Mouse (Mus musculus): Measurements from ENCODE around the gene Thsd1. TPM values are rescaled to one million over a fixed set of nuclear protein-coding genes. Genes with fewer than 3 reads are reported as not detected.

Thsd1 gene
- polyA plus RNA-seq, 1 experiment = 5.2 TPM

DNA sequence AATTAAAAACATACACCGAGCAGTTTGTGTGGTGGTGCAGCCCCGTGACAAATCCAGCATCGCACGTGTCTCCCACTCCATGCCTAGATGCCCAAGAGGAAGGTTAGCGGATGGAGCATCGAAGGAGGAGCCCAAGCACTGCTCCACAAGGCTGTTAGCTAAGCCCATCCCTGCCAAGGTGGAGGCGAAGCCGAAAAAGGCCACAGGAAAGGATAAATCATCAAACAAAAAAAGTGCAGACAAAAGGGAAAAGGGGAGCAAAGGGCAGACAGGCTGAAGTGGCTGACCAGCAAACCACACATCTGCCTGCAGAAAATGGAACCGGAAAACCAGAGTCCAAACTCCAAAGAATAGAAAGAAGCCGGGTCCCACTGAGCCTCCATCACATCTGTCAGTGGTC lies 79.9 kb downstream of the Thsd1 start:
- no peaks in the 10 kb centered on the region for H3K27me3 ChIP-seq (ENCODE audit: control insufficient read depth, insufficient read depth, low read length)
- H3K27ac ChIP-seq (ENCODE audit: insufficient read depth, low read length) = no peak overlapping the region
- TF ChIP-seq CTCF (IDR thresholded peaks at IDR 0.05; ENCODE audit: borderline replicate concordance, insufficient read depth, low read depth, low read length) = no peak
- TF ChIP-seq POLR2A (IDR thresholded peaks at IDR 0.05; ENCODE audit: borderline replicate concordance, insufficient read depth, low read length) = no peak
- no peak overlapping the region for H3K4me3 ChIP-seq (replicated peaks; ENCODE audit: insufficient read depth, low read depth, low read length)
- DNase-seq = no peak
- no peaks in the 10 kb centered on the region for H3K4me1 ChIP-seq (ENCODE audit: control insufficient read depth, insufficient read depth, low read length)
- 83% methylated on average over 10 of the region's 10 CpGs for WGBS

Other genes with a start within 250 kb of the Thsd1 start
- 2.2 and 2.6 TPM in 2 replicates for gene Atp7b, start 167.0 kb upstream of the Thsd1 start, polyA plus RNA-seq (2012; rRNA removed)
- gene Alg11, start 166.6 kb upstream of the Thsd1 start, polyA plus RNA-seq (2012; rRNA removed) = 15.1 and 15.5 TPM in 2 replicates
- gene Nek5, start 102.3 kb upstream of the Thsd1 start, polyA plus RNA-seq (2012; rRNA removed) = 0.33 and 0.67 TPM in 2 replicates
- gene Nek3, start 60.9 kb upstream of the Thsd1 start, polyA plus RNA-seq (2012; rRNA removed) = 7.0 and 7.9 TPM in 2 replicates
- 0.71 and 1.1 TPM in 2 replicates for gene Ckap2, start 41.5 kb upstream of the Thsd1 start, polyA plus RNA-seq (2012; rRNA removed)
- gene Vps36, start 34.5 kb upstream of the Thsd1 start, polyA plus RNA-seq (2012; rRNA removed) = 20.5 and 20.9 TPM in 2 replicates
- gene Tpte, start 56.1 kb downstream of the Thsd1 start, polyA plus RNA-seq (2012; rRNA removed) = 0.03 TPM in 1 of 2 replicates, not detected in the other
- gene Slc25a15, start 171.3 kb downstream of the Thsd1 start, polyA plus RNA-seq (2012; rRNA removed) = 12.1 and 13.1 TPM in 2 replicates
- gene Mrps31, start 184.0 kb downstream of the Thsd1 start, polyA plus RNA-seq (2012; rRNA removed) = 21.7 and 22.5 TPM in 2 replicates

Data from cerebellum, adult 2 months (tissue).